Mouse (Mus musculus): Measurements from ENCODE around the gene Slc25a12.

GRCm38 (mm10) chr2:71229603-71230002, 137.9 kb downstream of the Slc25a12 start:
- no peak for TF ChIP-seq CTCF (IDR thresholded peaks at IDR 0.05; ENCODE audit: borderline replicate concordance, control insufficient read depth, extremely low read depth, insufficient read depth, low read length, poor library complexity)
- TF ChIP-seq POLR2A (IDR thresholded peaks at IDR 0.05; ENCODE audit: control insufficient read depth, extremely low read depth, insufficient read depth, low read length, poor library complexity), result no peak

Data from thymus, adult 2 months (tissue).